Mouse (Mus musculus) midbrain, postnatal 0 days (tissue): ENCODE data around the gene Plekhm1. TPM values are rescaled to one million over a fixed set of nuclear protein-coding genes. Genes with fewer than 3 reads are reported as not detected.
A peak's percentile ranks its signal among the peaks of the same experiment; 100 is the strongest.

Experiments used
- ATAC-seq: fragments of 200-750 bp; cut with Nextera tagmentation; 2 replicates; pipeline ENCODE4 v1.8.0; 2017; ENCODE audit warnings: moderate number of reproducible peaks, mild to moderate bottlenecking, moderate TSS enrichment, moderate library complexity; ENCODE audit not compliant: low FRiP score
- DNase-seq: peaks from one replicate; pipeline ENCODE4 v3.0.0-alpha.2; 2015; ENCODE audit warnings: low spot score
- H3K27ac ChIP-seq: fragments of 300-500 bp; sonication (generic); 2 replicates; pipeline ENCODE4 v1.5.1; 2014; ENCODE audit warnings: low read depth, mild to moderate bottlenecking, low read length, mixed read lengths
- H3K27me3 ChIP-seq: fragments of 300-500 bp; sonication (generic); 2 replicates; pipeline ENCODE4 v1.6.1; 2014; ENCODE audit warnings: low read length, control low read depth, mixed read lengths; ENCODE audit not compliant: insufficient read depth
- H3K36me3 ChIP-seq: fragments of 300-500 bp; sonication (generic); 2 replicates; pipeline ENCODE4 v1.6.1; 2014; ENCODE audit warnings: low read length, control low read depth, mixed read lengths; ENCODE audit not compliant: insufficient read depth
- H3K4me1 ChIP-seq: fragments of 300-500 bp; sonication (generic); 2 replicates; pipeline ENCODE4 v1.6.1; 2014; ENCODE audit warnings: mild to moderate bottlenecking, control low read depth, antibody characterized with exemption, low read length, mixed read lengths; ENCODE audit not compliant: insufficient read depth
- H3K4me2 ChIP-seq: fragments of 300-500 bp; sonication (generic); 2 replicates; pipeline ENCODE4 v1.6.1; 2014; ENCODE audit warnings: low read depth, mild to moderate bottlenecking, low read length, mixed read lengths; ENCODE audit not compliant: poor library complexity, severe bottlenecking
- H3K4me3 ChIP-seq: fragments of 300-500 bp; sonication (generic); 2 replicates; pipeline ENCODE4 v1.5.1; 2014; ENCODE audit warnings: low read depth, mild to moderate bottlenecking, low read length, moderate library complexity
- H3K9ac ChIP-seq: fragments of 300-500 bp; sonication (generic); replicated peaks from 2 replicates; pipeline ENCODE4 v1.6.1; 2014; ENCODE audit warnings: mild to moderate bottlenecking, low read length, moderate library complexity, mixed read lengths; ENCODE audit not compliant: poor library complexity, severe bottlenecking
- H3K9me3 ChIP-seq: fragments of 300-500 bp; sonication (generic); 2 replicates; pipeline ENCODE4 v1.6.1; 2016; ENCODE audit warnings: low read length, control low read depth
- CTCF ChIP-seq: IDR thresholded peaks from 2 replicates; pipeline ENCODE4 v1.5.1; 2016; ENCODE audit warnings: antibody characterized with exemption, mild to moderate bottlenecking
- WGBS: fragments of 180-500 bp; shearing (Covaris S2); extraction: QIAGEN DNeasy Blood & Tissue Kit; methylation state at CpG from one replicate; pipeline ENCODE4 v1.1.7; 2014; 5-methylcytosine and 5-hydroxymethylcytosine counted together
- polyA plus RNA-seq: library from polyadenylated mRNA; unstranded; fragments of >200 nt; fragmentation: Nextera tagmentation; extraction: Ambion mirVana; gene quantifications from 2 replicates; pipeline ENCODE4 v1.2.1, GENCODE M21; 2015
- total RNA-seq: library from RNA; depleted of rRNA; stranded (reverse); fragments of >200 nt; gene quantifications from 2 replicates; pipeline ENCODE4 v1.2.3, GENCODE M21; 2014

Gene Plekhm1
- total and polyA plus RNA-seq, 2 experiments from 2014 or later: 6.0 to 7.8 TPM

DNA sequence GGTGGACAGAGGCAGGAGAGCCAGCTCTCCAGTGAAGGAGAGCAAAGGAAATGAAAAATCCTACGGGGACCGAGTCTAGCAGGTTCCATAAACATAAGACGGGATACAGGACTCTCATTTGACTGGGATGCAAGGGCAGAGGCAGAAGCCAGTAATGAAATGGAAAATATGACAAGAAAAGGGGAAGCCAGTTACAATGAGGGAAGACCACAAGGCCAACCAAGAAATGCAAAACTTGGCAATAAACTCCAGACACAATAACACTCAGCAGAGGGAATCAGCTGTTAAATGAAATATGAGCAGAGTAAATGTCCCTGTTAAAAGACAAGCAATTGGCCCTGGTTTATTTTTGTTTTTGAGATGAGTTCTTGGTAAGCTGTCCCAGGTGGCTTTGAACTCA lies 58.5 kb downstream of the Plekhm1 start:
- WGBS: 84% methylated on average over 3 of the region's 3 CpGs
- Histone ChIP-seq H3K36me3 (no peaks in the 10 kb centered on the region), H3K4me1 (0 out of 2 replicates have a peak, but pooled peaks cover 3% of the 10 kb centered on the region), H3K9ac (no peak overlapping the region), H3K27me3 (peaks cover 8% of the 10 kb centered on the region; the same call in 1 of the 2 replicates), H3K4me2 (no peak overlapping the region), H3K9me3 (no peaks in the 10 kb centered on the region), H3K4me3 (no peak overlapping the region), H3K27ac (no peak overlapping the region)
- no peak for DNase-seq
- TF ChIP-seq CTCF: no peak
- ATAC-seq: no peak

DNA sequence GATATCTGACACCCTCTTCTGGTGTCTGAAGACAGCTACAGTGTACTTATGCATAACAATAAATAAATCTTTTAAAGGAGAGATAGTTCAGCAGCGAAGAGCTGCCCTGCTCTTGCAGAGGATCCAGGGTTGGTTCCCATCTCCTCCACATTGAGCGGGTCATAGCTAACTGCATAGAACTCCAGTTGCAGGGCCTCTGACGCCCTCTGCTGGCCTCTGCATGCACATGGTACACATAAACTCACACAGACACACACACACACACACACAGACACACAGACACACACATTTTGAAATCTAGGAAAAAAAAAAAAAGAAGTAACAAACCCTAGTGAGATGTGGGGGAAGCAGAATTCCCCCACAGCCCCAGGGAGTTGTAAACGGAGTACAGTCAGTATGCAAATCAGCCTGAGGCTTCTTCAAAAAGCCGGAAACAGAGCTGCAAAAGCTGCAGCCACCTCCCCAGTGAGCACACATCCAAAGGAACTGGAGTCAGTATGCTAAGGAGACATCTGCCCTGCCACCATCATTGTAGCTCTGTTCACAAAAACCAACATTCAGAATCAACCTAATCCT lies 60.2 kb downstream of the Plekhm1 start:
- Histone ChIP-seq H3K4me3 (no peak overlapping the region), H3K4me2 (no peak overlapping the region), H3K4me1 (0 out of 2 replicates have a peak, but pooled peaks cover 3% of the 10 kb centered on the region), H3K27me3 (no peaks in the 10 kb centered on the region), H3K9ac (no peak overlapping the region), H3K27ac (no peak overlapping the region), H3K9me3 (no peaks in the 10 kb centered on the region), H3K36me3 (no peaks in the 10 kb centered on the region)
- ATAC-seq: no peak
- TF ChIP-seq CTCF: no peak; the same call in 1 of the 2 replicates
- no peak for DNase-seq
- 80% methylated on average over 5 of the region's 5 CpGs for whole genome bisulfite sequencing

GRCm38 (mm10) chr11:103350711-103351315 lies 61.7 kb downstream of the Plekhm1 start:
- no peaks in the 10 kb centered on the region for H3K9me3 ChIP-seq
- no peak for DNase-seq
- H3K27ac ChIP-seq: no peak overlapping the region
- H3K27me3 ChIP-seq: no peaks in the 10 kb centered on the region
- ATAC-seq: no peak
- WGBS: 90% methylated on average over 12 of the region's 12 CpGs
- no peak overlapping the region for H3K4me3 ChIP-seq
- no peaks in the 10 kb centered on the region for H3K4me1 ChIP-seq
- TF ChIP-seq CTCF: no peak
- no peak overlapping the region for H3K9ac ChIP-seq
- no peak overlapping the region for H3K4me2 ChIP-seq
- no peaks in the 10 kb centered on the region for H3K36me3 ChIP-seq

- no peaks in the 10 kb centered on the region for H3K36me3 ChIP-seq
- no peak overlapping the region for H3K9ac ChIP-seq
- ATAC-seq: no peak
- H3K27me3 ChIP-seq: no peaks in the 10 kb centered on the region
- 81% methylated on average over 2 of the region's 2 CpGs for WGBS
- no peak for DNase-seq
- H3K27ac ChIP-seq: no peak overlapping the region
- H3K4me1 ChIP-seq: no peaks in the 10 kb centered on the region
- no peak overlapping the region for H3K4me3 ChIP-seq
- H3K9me3 ChIP-seq: no peaks in the 10 kb centered on the region
- H3K4me2 ChIP-seq: no peak overlapping the region
- peak; percentile 43 for TF ChIP-seq CTCF
These were observed 62.8 kb downstream of the Plekhm1 start for GRCm38 (mm10) chr11:103349699-103350098.

GRCm38 (mm10) chr11:103346657-103347056 lies 65.8 kb downstream of the Plekhm1 start:
- H3K36me3 ChIP-seq: no peaks in the 10 kb centered on the region
- H3K4me1 ChIP-seq: no peaks in the 10 kb centered on the region
- no peak overlapping the region for H3K4me3 ChIP-seq
- H3K27me3 ChIP-seq: no peaks in the 10 kb centered on the region
- ATAC-seq (no peak), DNase-seq (no peak)
- no peak overlapping the region for H3K9ac ChIP-seq
- H3K27ac ChIP-seq: no peak overlapping the region
- no peak overlapping the region for H3K4me2 ChIP-seq
- 79% methylated on average over 5 of the region's 5 CpGs for WGBS
- no peak for TF ChIP-seq CTCF
- H3K9me3 ChIP-seq: no peaks in the 10 kb centered on the region

DNA sequence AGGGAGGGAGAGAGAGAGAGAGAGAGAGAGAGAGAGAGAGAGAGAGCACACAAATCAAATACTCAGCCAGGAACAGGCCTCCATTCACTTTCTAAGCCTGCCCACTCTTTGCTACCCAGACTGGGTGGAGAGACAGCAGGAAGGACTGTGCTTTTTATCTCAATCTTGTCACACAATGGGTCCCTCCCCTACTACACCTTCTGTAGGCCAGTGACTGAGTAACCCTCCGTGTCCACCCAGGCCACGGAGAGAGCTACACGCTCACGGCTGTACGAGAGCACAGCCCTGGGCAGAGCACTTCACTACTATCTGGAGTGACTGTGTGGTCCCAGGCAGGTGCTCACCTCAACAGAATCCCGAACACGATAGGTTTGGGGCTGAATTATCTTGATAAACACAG lies 66.3 kb downstream of the Plekhm1 start:
- Histone ChIP-seq H3K27ac (no peak overlapping the region), H3K9me3 (no peaks in the 10 kb centered on the region), H3K4me1 (no peaks in the 10 kb centered on the region), H3K4me3 (no peak overlapping the region), H3K27me3 (no peaks in the 10 kb centered on the region), H3K9ac (no peak overlapping the region), H3K4me2 (no peak overlapping the region), H3K36me3 (no peaks in the 10 kb centered on the region)
- no peak for TF ChIP-seq CTCF
- WGBS: 85% methylated on average over 7 of the region's 7 CpGs
- ATAC-seq (no peak), DNase-seq (no peak)
